Mouse (Mus musculus): ENCODE measurements around the gene Trio. TPM values are rescaled to one million over a fixed set of nuclear protein-coding genes. Genes with fewer than 3 reads are reported as not detected.

The Trio gene
- total and polyA plus RNA-seq, 2 experiments from 2014 or later = 21.9 to 214 TPM

DNA sequence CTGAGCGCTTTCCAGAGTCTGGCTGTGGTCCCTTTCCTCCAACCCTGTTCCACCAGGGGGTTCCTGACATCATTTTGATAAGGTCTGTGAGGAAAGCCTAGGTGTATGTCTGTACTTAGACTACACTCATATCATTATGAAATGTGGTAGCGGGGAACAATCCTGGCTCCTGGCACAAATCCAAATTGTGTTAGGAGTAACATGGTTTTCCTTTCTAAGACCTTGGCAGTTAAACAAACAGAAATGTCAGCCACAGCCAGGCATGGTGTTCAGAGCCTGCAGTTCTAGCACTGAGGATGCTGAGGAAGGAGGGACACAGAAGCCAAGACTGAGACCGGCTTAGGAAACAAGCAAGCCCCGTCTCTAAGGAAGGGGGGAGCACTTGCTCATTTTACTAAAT lies 119.2 kb downstream of the Trio start:
- no peak for TF ChIP-seq CTCF (IDR thresholded peaks at IDR 0.05; ENCODE audit: low read depth)
- ATAC-seq = no peak
- H3K4me2 ChIP-seq (ENCODE audit: low read depth) = no peak overlapping the region
- H3K36me3 ChIP-seq (ENCODE audit: insufficient read depth) = peaks cover 5% of the 10 kb centered on the region; the same call in 1 of the 2 replicates
- no peaks in the 10 kb centered on the region for H3K4me1 ChIP-seq (ENCODE audit: insufficient read depth)
- H3K27ac ChIP-seq (ENCODE audit: low read depth, low read length) = no peak overlapping the region
- no peak for DNase-seq
- no peaks in the 10 kb centered on the region for H3K27me3 ChIP-seq (ENCODE audit: insufficient read depth, low read length)
- no peak overlapping the region for H3K4me3 ChIP-seq (ENCODE audit: low read depth, low read length)
- H3K9me3 ChIP-seq (ENCODE audit: low read length) = no peaks in the 10 kb centered on the region
- no peak overlapping the region for H3K9ac ChIP-seq
- 36% methylated on average over 4 of the region's 4 CpGs for WGBS

DNA sequence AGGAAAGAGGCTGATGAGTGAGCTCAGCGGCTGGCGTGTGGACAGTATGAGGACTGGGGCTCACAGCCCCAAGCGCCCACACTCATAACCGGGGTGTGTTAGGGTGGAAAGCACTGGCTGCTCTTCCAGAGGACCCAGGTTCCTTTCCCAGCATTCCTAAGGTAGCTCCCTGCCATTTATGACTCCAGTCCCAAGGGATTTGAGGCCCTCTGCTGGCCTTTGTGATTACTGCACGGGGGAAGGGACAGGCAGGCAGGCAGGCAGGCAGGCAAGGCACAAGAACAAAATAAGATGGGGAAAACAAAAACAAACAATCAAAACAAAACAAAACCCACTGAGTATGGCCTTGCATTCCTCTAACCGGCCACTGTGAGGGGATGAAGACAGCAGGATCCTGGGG lies 120.3 kb downstream of the Trio start:
- no peak overlapping the region for H3K4me2 ChIP-seq (ENCODE audit: low read depth)
- H3K27me3 ChIP-seq (ENCODE audit: insufficient read depth, low read length) = no peaks in the 10 kb centered on the region
- no peak overlapping the region for H3K9ac ChIP-seq
- H3K36me3 ChIP-seq (ENCODE audit: insufficient read depth) = peaks cover 10% of the 10 kb centered on the region
- ATAC-seq (peak; percentile 47), DNase-seq (peak; percentile 74)
- peak; percentile 78 for TF ChIP-seq CTCF (IDR thresholded peaks at IDR 0.05; ENCODE audit: low read depth)
- 70% methylated on average over 6 of the region's 6 CpGs for WGBS
- H3K27ac ChIP-seq (ENCODE audit: low read depth, low read length) = no peak overlapping the region
- H3K4me1 ChIP-seq (ENCODE audit: insufficient read depth) = no peaks in the 10 kb centered on the region
- no peak overlapping the region for H3K4me3 ChIP-seq (ENCODE audit: low read depth, low read length)
- H3K9me3 ChIP-seq (ENCODE audit: low read length) = no peaks in the 10 kb centered on the region

DNA sequence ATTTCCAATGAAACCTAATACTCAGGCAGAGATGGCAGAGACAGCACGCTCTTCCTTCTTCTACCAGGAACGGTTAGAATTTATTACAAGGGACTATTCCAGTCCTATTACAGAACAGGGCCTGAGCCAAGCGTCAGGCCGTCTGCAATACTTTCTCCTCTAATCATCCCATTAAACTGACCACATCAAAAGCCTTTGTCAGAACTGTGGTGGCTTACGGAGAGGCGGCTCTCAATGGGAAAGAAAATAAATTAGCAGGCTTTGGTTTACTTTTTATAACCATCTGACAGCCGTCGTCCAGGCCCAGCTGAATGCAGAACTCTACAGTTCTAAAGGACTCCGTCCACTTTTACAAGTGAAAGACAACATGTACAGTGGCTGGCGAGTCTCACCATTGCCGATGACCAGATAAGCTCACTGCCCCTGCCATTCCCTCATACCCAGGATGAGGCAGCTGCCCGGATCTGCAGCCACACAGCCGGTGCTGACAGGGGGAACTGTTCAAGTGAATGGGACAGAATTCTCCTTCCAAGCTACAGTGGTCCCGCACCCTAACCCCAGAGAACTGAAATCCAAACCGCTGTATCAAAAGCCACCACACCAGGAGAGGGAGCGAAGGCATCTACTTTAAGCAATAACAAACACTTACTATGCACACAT lies 121.2 kb downstream of the Trio start:
- no peak overlapping the region for H3K4me2 ChIP-seq (ENCODE audit: low read depth)
- no peaks in the 10 kb centered on the region for H3K9me3 ChIP-seq (ENCODE audit: low read length)
- ATAC-seq (no peak), DNase-seq (no peak)
- no peaks in the 10 kb centered on the region for H3K4me1 ChIP-seq (ENCODE audit: insufficient read depth)
- H3K27ac ChIP-seq (ENCODE audit: low read depth, low read length) = no peak overlapping the region
- H3K27me3 ChIP-seq (ENCODE audit: insufficient read depth, low read length) = no peaks in the 10 kb centered on the region
- H3K36me3 ChIP-seq (ENCODE audit: insufficient read depth) = peaks cover 16% of the 10 kb centered on the region
- H3K4me3 ChIP-seq (ENCODE audit: low read depth, low read length) = no peak overlapping the region
- H3K9ac ChIP-seq = no peak overlapping the region
- no peak for TF ChIP-seq CTCF (IDR thresholded peaks at IDR 0.05; ENCODE audit: low read depth)
- WGBS = 32% methylated on average over 16 of the region's 16 CpGs

DNA sequence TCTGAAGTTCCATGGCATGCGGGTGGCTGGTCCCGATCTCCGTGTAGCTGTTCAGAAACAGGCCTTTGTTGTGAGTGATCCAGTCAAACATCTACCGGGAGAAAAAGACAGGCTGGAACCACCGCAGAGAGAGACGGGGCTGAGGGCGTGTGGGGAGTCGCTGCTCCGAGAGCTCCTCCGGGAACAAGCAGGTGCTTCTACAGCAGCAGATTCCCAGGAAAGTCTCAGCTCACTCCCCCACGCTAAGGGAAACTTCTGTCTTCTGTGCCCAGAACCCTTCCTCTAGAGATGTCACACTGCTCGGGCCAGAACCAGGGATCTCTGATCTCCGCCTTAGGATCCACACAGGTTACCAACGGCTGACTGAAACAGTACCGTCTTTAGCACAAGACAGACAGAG lies 124.4 kb downstream of the Trio start:
- WGBS = 89% methylated on average over 15 of the region's 15 CpGs
- no peaks in the 10 kb centered on the region for H3K27me3 ChIP-seq (ENCODE audit: insufficient read depth, low read length)
- H3K4me3 ChIP-seq (ENCODE audit: low read depth, low read length) = no peak overlapping the region
- no peak for ATAC-seq
- no peak for DNase-seq
- H3K9ac ChIP-seq = no peak overlapping the region
- no peaks in the 10 kb centered on the region for H3K4me1 ChIP-seq (ENCODE audit: insufficient read depth)
- no peaks in the 10 kb centered on the region for H3K9me3 ChIP-seq (ENCODE audit: low read length)
- no peak for TF ChIP-seq CTCF (IDR thresholded peaks at IDR 0.05; ENCODE audit: low read depth)
- peaks cover 34% of the 10 kb centered on the region for H3K36me3 ChIP-seq (ENCODE audit: insufficient read depth)
- no peak overlapping the region for H3K27ac ChIP-seq (ENCODE audit: low read depth, low read length)
- H3K4me2 ChIP-seq (ENCODE audit: low read depth) = no peak overlapping the region

- WGBS = 87% methylated on average over 6 of the region's 6 CpGs
- peaks cover 44% of the 10 kb centered on the region for H3K36me3 ChIP-seq (ENCODE audit: insufficient read depth)
These were observed 126.7 kb downstream of the Trio start for GRCm38 (mm10) chr15:27898795-27899406.

GRCm38 (mm10) chr15:27894112-27894511 lies 131.5 kb downstream of the Trio start:
- Histone ChIP-seq H3K27me3 (ENCODE audit: insufficient read depth, low read length) (no peaks in the 10 kb centered on the region), H3K36me3 (ENCODE audit: insufficient read depth) (peaks cover 54% of the 10 kb centered on the region), H3K4me2 (ENCODE audit: low read depth) (no peak overlapping the region), H3K27ac (ENCODE audit: low read depth, low read length) (no peak overlapping the region), H3K9me3 (ENCODE audit: low read length) (no peaks in the 10 kb centered on the region), H3K9ac (no peak overlapping the region), H3K4me3 (ENCODE audit: low read depth, low read length) (no peak overlapping the region), H3K4me1 (ENCODE audit: insufficient read depth) (no peaks in the 10 kb centered on the region)
- 0 out of 2 replicates have a peak, but pooled peaks have one; percentile 11 for ATAC-seq
- no peak for DNase-seq
- WGBS = 64% methylated on average over 12 of the region's 12 CpGs
- no peak for TF ChIP-seq CTCF (IDR thresholded peaks at IDR 0.05; ENCODE audit: low read depth)

More at GRCm38 (mm10) chr15:27898795-27899406, 126.7 kb downstream of the Trio start:
- no peak for ATAC-seq
- DNase-seq = no peak
- no peak overlapping the region for H3K9ac ChIP-seq
- no peaks in the 10 kb centered on the region for H3K27me3 ChIP-seq (ENCODE audit: insufficient read depth, low read length)
- no peak overlapping the region for H3K27ac ChIP-seq (ENCODE audit: low read depth, low read length)
- H3K4me1 ChIP-seq (ENCODE audit: insufficient read depth) = no peaks in the 10 kb centered on the region
- H3K4me3 ChIP-seq (ENCODE audit: low read depth, low read length) = no peak overlapping the region
- TF ChIP-seq CTCF (IDR thresholded peaks at IDR 0.05; ENCODE audit: low read depth) = no peak
- H3K4me2 ChIP-seq (ENCODE audit: low read depth) = no peak overlapping the region
- no peaks in the 10 kb centered on the region for H3K9me3 ChIP-seq (ENCODE audit: low read length)

GRCm38 (mm10) chr15:27892029-27892428 lies 133.6 kb downstream of the Trio start:
- Histone ChIP-seq H3K4me2 (ENCODE audit: low read depth) (no peak overlapping the region), H3K27me3 (ENCODE audit: insufficient read depth, low read length) (no peaks in the 10 kb centered on the region), H3K9ac (no peak overlapping the region), H3K36me3 (ENCODE audit: insufficient read depth) (peaks cover 52% of the 10 kb centered on the region), H3K4me3 (ENCODE audit: low read depth, low read length) (no peak overlapping the region), H3K27ac (ENCODE audit: low read depth, low read length) (no peak overlapping the region), H3K4me1 (ENCODE audit: insufficient read depth) (no peaks in the 10 kb centered on the region), H3K9me3 (ENCODE audit: low read length) (no peaks in the 10 kb centered on the region)
- DNase-seq (no peak), ATAC-seq (no peak)
- no peak for TF ChIP-seq CTCF (IDR thresholded peaks at IDR 0.05; ENCODE audit: low read depth)
- WGBS = 37% methylated on average over 5 of the region's 5 CpGs
